Mouse (Mus musculus): ENCODE data around the gene Crebl2. TPM values are rescaled to one million over a fixed set of nuclear protein-coding genes. Genes with fewer than 3 reads are reported as not detected.

The Crebl2 gene
- polyA plus RNA-seq, 1 experiment from 2014 or later, result 6.6 TPM

- H3K36me3 ChIP-seq (ENCODE audit: insufficient read depth, low read length), result no peaks in the 10 kb centered on the region
- peak within 1 kb of the TSS; percentile 92 for H3K4me3 ChIP-seq (ENCODE audit: low read depth, low read length)
- peak; percentile 92 for ATAC-seq
- H3K4me2 ChIP-seq (replicated peaks; ENCODE audit: low read depth, low read length), result peak within 1 kb of the TSS; percentile 71
- WGBS, result 0% methylated on average over 65 of the region's 108 CpGs
- H3K4me1 ChIP-seq (ENCODE audit: insufficient read depth, low read depth, low read length), result peaks cover 10% of the 10 kb centered on the region; the same call in 1 of the 2 replicates
- H3K9ac ChIP-seq (replicated peaks; ENCODE audit: low read depth), result peak within 1 kb of the TSS; percentile 98
- no peaks in the 10 kb centered on the region for H3K27me3 ChIP-seq (replicated peaks; ENCODE audit: insufficient read depth, low read length)
- TF ChIP-seq CTCF (IDR thresholded peaks at IDR 0.05) (no peak), EP300 (IDR thresholded peaks at IDR 0.05) (no peak)
- DNase-seq (ENCODE audit: low spot score), result peak; percentile 98
- no peaks in the 10 kb centered on the region for H3K9me3 ChIP-seq (ENCODE audit: low read length)
- H3K27ac ChIP-seq (ENCODE audit: low read length), result peak within 1 kb of the TSS; percentile 99
These were observed 37.6 kb upstream of the Crebl2 start, which contains the start of gene Dusp16 for GRCm38 (mm10) chr6:134792141-134793045. Gene Dusp16 (minus strand): TSS chr6:134792625.

- TF ChIP-seq CTCF (IDR thresholded peaks at IDR 0.05) (no peak), EP300 (IDR thresholded peaks at IDR 0.05) (no peak)
- Histone ChIP-seq H3K36me3 (ENCODE audit: insufficient read depth, low read length) (no peaks in the 10 kb centered on the region), H3K9ac (replicated peaks; ENCODE audit: low read depth) (peak overlapping the region; percentile 70), H3K27me3 (replicated peaks; ENCODE audit: insufficient read depth, low read length) (no peaks in the 10 kb centered on the region), H3K9me3 (ENCODE audit: low read length) (no peaks in the 10 kb centered on the region), H3K4me2 (replicated peaks; ENCODE audit: low read depth, low read length) (peak overlapping the region; percentile 71), H3K4me1 (ENCODE audit: insufficient read depth, low read depth, low read length) (peaks cover 10% of the 10 kb centered on the region; the same call in 1 of the 2 replicates), H3K27ac (ENCODE audit: low read length) (peak overlapping the region; percentile 78), H3K4me3 (ENCODE audit: low read depth, low read length) (peak overlapping the region; percentile 92)
- no peak for ATAC-seq
- peak; percentile 26 for DNase-seq (ENCODE audit: low spot score)
- WGBS, result 47% methylated on average over 21 of the region's 21 CpGs
These were observed 36.7 kb upstream of the Crebl2 start for GRCm38 (mm10) chr6:134793046-134793806.

- TF ChIP-seq EP300 (IDR thresholded peaks at IDR 0.05) (no peak), CTCF (IDR thresholded peaks at IDR 0.05) (peak; percentile 96)
- Histone ChIP-seq H3K4me1 (ENCODE audit: insufficient read depth, low read depth, low read length) (peaks cover 10% of the 10 kb centered on the region; the same call in 1 of the 2 replicates), H3K27me3 (replicated peaks; ENCODE audit: insufficient read depth, low read length) (no peaks in the 10 kb centered on the region), H3K27ac (ENCODE audit: low read length) (no peak overlapping the region; the same call in 1 of the 2 replicates), H3K9ac (replicated peaks; ENCODE audit: low read depth) (no peak overlapping the region), H3K4me2 (replicated peaks; ENCODE audit: low read depth, low read length) (peak overlapping the region; percentile 32; the same call in 1 of the 2 replicates), H3K4me3 (ENCODE audit: low read depth, low read length) (no peak overlapping the region), H3K9me3 (ENCODE audit: low read length) (no peaks in the 10 kb centered on the region), H3K36me3 (ENCODE audit: insufficient read depth, low read length) (no peaks in the 10 kb centered on the region)
- WGBS, result 15% methylated on average over 21 of the region's 21 CpGs
- DNase-seq (ENCODE audit: low spot score), result peak; percentile 90
- no peak for ATAC-seq
These were observed 35.9 kb upstream of the Crebl2 start for GRCm38 (mm10) chr6:134793911-134794520.

GRCm38 (mm10) chr6:134796297-134796696 lies 33.7 kb upstream of the Crebl2 start:
- ATAC-seq, result no peak
- TF ChIP-seq CTCF (IDR thresholded peaks at IDR 0.05), result no peak
- peak; percentile 31; the same call in 1 of the 2 replicates for TF ChIP-seq EP300 (IDR thresholded peaks at IDR 0.05)
- Histone ChIP-seq H3K4me3 (ENCODE audit: low read depth, low read length) (no peak overlapping the region), H3K9ac (replicated peaks; ENCODE audit: low read depth) (no peak overlapping the region), H3K9me3 (ENCODE audit: low read length) (no peaks in the 10 kb centered on the region), H3K27me3 (replicated peaks; ENCODE audit: insufficient read depth, low read length) (no peaks in the 10 kb centered on the region), H3K27ac (ENCODE audit: low read length) (no peak overlapping the region), H3K36me3 (ENCODE audit: insufficient read depth, low read length) (no peaks in the 10 kb centered on the region), H3K4me2 (replicated peaks; ENCODE audit: low read depth, low read length) (no peak overlapping the region), H3K4me1 (ENCODE audit: insufficient read depth, low read depth, low read length) (peaks cover 3% of the 10 kb centered on the region; the same call in 1 of the 2 replicates)
- peak; percentile 71 for DNase-seq (ENCODE audit: low spot score)
- 78% methylated on average over 10 of the region's 10 CpGs for WGBS

GRCm38 (mm10) chr6:134801483-134801882 lies 28.5 kb upstream of the Crebl2 start:
- peak overlapping the region; percentile 81 for H3K27ac ChIP-seq (ENCODE audit: low read length)
- WGBS, result 42% methylated on average over 1 of the region's 1 CpGs
- H3K36me3 ChIP-seq (ENCODE audit: insufficient read depth, low read length), result no peaks in the 10 kb centered on the region
- TF ChIP-seq EP300 (IDR thresholded peaks at IDR 0.05), result peak; percentile 41; the same call in 1 of the 2 replicates
- no peak for TF ChIP-seq CTCF (IDR thresholded peaks at IDR 0.05)
- H3K27me3 ChIP-seq (replicated peaks; ENCODE audit: insufficient read depth, low read length), result no peaks in the 10 kb centered on the region
- H3K4me2 ChIP-seq (replicated peaks; ENCODE audit: low read depth, low read length), result no peak overlapping the region
- DNase-seq (ENCODE audit: low spot score), result peak; percentile 51
- ATAC-seq, result no peak
- H3K4me3 ChIP-seq (ENCODE audit: low read depth, low read length), result no peak overlapping the region
- H3K9me3 ChIP-seq (ENCODE audit: low read length), result no peaks in the 10 kb centered on the region
- no peak overlapping the region for H3K9ac ChIP-seq (replicated peaks; ENCODE audit: low read depth)
- H3K4me1 ChIP-seq (ENCODE audit: insufficient read depth, low read depth, low read length), result no peaks in the 10 kb centered on the region; the same call in 1 of the 2 replicates
